Mouse (Mus musculus) embryo, embryonic 10.5 days (tissue): Measurements from ENCODE around the gene Msx2.

ENCODE experiments used
- DNase-seq: peaks from one replicate; pipeline ENCODE4 v3.0.0-alpha.2; 2015; ENCODE audit warnings: low spot score

Gene Msx2

GRCm38 (mm10) chr13:53465191-53465820 lies 7.6 kb downstream of the Msx2 start:
- DNase-seq: peak; percentile 71

DNA sequence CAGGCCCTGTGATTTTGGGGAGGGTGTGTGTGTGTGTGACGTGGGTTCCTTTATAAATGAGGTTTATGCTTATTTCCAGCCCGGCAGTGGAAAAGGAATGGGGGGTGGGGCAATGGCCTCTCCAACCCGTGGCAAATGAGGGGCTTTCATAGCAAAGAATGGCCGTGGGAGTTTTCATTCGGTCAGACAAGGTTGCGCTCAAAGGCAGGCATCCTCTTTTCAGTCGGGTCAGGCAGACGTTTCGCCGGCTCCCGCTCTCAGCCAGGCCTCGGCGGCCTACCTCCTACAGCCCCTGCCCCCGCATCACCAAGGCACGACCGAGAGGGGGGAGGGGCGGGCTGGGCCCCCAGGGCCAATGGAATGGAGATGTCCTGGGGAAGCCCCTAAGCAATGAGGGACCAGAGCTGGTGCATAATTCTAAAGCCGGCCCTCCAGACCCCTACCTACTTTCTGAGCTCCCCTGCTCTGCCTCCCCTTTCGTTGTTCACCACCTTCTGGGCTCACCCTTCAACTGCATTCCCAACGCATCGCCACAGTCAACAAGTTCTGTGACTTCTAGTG lies 8.4 kb downstream of the Msx2 start:
- peak; percentile 83 for DNase-seq

GRCm38 (mm10) chr13:53463946-53464345 lies 8.9 kb downstream of the Msx2 start:
- DNase-seq: peak; percentile 63

DNA sequence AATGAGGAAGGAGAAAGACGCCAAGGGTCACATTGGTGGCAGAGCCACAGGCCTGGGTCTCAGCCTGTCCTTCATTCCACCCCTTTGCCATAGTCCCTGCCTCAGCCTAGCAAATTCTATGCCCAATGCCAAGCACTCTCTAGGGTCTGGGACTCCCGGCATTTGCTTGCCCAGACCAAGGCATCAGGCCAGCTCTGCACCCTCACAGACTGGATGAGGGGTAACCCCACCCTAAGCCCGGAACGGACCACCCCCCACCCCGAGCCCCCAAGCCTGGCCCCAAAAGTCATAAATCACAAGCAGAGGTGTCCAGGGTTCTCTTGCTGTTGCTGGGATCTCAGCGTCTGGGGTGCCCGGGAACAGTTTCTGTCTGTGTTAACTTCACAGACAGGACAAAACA lies 9.8 kb downstream of the Msx2 start:
- DNase-seq: peak; percentile 38

DNA sequence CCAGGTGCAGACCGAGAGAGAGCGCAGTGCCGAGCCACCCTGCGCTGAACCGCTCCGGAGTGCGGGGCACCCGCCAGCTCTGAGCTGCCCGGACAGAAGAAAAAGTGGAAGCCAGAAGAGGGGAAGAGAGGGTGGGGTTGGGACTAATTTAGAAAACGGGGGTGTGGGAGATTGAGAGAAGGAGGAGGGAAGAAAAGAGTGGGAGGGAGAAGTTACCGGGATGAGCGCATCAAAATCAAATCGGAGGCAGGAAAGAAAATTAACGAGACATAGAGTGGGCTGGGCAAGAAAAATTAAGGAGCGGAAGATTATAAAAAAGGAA lies 10.3 kb downstream of the Msx2 start:
- DNase-seq: no peak

- DNase-seq: peak; percentile 81
Observed at GRCm38 (mm10) chr13:53461855-53462648, 10.8 kb downstream of the Msx2 start.

DNA sequence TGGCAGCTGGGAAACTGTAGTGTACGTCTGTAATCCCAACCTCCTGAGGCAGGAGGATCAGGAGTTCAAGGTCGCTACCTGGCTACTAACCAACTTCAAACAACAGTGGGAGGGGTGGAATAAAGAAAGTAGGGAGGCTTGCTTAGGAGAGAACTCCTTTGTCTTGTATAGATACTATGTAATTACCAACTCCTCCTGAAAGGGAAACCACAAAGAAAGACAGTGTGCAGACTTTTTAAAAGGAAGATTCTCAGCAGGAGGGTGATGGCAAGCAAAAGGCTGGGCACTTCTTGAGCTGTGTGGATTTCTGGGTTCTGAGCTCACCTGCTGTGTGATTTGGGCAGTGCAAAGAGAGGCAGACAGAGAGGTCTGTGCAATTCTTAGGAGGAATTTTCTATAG lies 11.5 kb downstream of the Msx2 start:
- no peak for DNase-seq

GRCm38 (mm10) chr13:53458766-53459165 lies 14.1 kb downstream of the Msx2 start:
- no peak for DNase-seq

DNA sequence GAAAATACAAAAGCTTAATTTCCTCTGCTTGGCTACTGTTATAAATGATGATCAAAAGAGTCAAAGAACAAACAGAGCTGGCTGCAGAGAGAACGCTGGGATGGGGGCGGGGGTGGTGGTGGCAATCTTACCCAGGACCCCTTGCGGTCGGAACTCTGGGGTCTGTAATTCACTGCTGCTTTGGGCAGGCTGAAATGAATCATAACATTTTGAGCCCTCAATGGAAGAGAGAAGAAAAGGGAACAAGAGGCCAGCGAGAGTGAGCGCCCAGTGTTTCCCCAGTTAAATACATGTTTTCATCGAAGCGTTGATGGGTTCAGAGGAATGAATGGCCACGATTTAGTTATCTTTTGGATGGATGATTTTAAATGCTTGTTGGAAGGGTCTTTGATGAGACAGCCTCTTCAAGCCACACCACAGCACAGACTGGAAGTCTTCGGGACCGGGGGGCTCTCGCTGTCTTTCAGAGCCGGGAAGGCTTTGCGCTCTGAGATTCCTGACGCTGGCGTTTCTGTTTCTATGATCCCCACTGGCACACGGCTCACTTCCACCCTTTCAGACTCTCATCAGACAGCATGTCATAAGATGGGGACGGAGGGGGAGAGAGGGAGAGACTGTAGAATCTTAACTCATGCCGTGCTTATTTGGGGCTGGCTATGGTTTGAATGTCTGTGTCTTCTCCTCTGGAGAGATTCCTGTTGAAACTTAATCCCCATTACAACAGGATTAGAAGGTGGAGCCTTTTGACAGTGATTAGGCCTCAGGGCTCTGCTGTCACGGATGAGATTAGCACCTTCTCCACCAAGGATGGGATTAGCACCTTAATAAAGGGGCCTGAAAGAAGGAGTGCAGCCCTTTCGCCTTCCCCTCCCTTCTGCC lies 17.8 kb downstream of the Msx2 start:
- DNase-seq: peak; percentile 66

DNA sequence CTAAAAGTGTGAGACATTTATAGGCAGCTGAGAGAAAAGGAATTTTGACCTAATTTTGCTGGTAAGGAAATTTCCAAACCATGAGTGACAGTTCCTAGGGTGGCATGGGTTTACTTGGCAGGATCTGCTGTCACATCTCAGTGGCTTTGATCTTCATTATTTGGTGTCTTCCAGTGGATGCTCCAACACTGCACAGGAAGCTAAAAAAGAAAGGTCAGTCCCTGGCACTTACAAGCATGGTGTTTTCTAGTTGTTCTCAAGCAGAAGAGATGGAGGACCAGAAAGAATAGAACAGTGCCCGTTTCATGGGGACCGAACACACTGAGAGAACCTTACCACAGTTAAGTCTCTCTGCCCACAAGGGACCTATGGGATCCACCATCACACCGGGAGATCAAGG lies 18.9 kb downstream of the Msx2 start:
- DNase-seq: no peak

DNA sequence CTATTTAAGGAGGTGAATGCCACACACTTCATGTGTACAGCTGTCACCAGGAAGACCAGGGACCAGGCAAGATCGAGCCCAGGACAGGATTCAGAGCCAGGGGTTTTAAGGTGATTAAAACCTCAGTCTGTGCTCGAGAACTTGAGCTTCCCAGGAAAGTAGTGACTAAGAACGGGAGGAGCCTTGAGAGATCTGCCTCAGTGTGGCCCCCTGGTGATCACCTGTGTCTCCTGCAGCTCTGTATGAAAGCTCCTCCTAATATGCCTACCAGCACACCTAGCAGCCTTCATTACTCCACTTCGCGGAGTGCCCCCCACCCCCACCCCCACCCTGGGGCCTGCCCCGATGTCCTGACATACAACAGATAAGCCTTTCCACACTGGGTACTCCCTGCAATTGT lies 25.3 kb downstream of the Msx2 start:
- DNase-seq: peak; percentile 71

DNA sequence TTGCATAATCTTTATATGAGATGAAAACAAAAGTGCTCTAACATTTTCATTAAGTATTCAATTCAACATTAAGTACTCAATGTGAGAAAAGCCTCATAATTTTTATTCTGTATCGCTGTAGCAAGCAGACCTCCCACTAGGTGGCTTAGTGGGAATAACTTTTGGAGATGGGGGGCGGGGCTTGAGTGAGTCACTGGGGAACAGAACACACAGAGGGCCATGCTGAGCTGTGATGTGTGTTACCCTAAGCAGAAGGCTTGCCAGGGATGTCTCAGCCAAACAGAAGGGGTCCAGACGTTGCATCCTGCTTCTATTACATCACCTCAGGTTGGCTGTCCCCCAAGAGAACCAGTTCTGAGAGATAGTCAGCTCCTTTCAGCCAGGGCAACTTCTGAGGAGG lies 29.3 kb downstream of the Msx2 start:
- peak; percentile 81 for DNase-seq

GRCm38 (mm10) chr13:53442168-53442980 lies 30.5 kb downstream of the Msx2 start:
- DNase-seq: peak; percentile 80

GRCm38 (mm10) chr13:53441307-53442028 lies 31.4 kb downstream of the Msx2 start:
- DNase-seq: no peak

DNA sequence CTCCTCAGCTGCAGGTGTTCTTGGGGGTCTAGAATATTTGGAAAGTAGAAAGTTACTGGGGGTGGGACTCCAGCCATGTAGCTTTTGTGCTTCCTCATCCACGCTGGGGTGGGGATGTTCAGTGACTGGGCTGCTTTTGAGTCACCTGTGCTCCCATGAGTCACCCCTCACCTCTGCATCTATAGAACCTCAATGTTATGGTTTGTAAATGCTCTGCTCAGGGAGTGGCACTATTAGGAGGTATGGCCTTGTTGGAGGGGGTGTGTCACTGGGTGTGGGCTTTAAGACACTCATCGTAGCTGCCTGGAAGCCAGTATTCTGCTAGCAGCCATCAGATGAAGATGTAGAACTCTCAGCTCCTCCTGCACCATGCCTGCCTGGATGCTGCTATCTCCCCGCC lies 32.9 kb downstream of the Msx2 start:
- no peak for DNase-seq

GRCm38 (mm10) chr13:53426507-53426906 lies 46.4 kb downstream of the Msx2 start:
- peak; percentile 93 for DNase-seq

DNA sequence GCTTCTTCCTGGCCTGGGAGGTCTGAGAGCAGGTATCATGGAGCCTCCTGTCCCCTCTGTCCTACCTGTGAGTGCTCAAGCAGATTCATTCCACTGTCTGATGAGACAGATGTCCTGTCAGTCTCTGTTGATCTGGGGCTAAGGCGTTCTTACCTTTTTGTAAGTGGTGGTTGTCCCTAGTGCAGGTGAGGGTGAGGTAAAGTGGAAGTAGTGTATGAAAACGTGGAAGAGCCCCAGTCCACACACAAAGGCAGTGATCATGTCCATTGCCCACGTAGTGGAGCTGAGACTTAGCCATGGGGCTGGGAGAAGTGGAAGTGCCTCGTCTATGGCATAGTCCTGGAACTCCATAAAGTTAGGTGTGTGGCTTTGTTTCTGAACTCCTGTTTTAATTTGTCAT lies 51.7 kb downstream of the Msx2 start:
- no peak for DNase-seq

GRCm38 (mm10) chr13:53420741-53421140 lies 52.1 kb downstream of the Msx2 start:
- DNase-seq: no peak

GRCm38 (mm10) chr13:53419681-53420080 lies 53.2 kb downstream of the Msx2 start:
- no peak for DNase-seq

- no peak for DNase-seq
Observed at GRCm38 (mm10) chr13:53417701-53418100, 55.2 kb downstream of the Msx2 start.
